ENCODE assay signal across 20 mouse cellular contexts in the genomic region with DNA sequence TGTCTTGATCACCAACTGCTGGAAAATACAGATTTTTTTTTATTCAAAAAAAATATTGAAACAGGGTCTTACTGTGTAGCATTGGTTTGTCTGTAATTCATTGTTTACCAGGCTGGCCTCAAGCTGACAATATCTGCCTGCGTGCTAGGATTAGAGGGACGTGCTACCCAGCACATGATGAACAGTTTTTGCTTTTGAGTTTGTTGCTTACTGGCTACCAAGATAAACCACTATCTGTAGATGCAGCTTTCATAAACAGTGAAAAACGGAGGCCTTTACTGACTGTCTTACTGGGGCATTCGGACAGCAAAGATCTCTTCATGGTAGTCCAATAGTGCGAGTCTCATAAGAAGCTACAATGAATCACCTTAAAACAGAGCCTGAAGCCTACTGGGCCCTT. TPM values are rescaled to one million over a fixed set of nuclear protein-coding genes. Genes with fewer than 3 reads are reported as not detected.
"Had no signal": no experiment of that assay in that cellular context is flagged by ENCODE, and none has a peak within 500 bp of the region (broad histone marks: within the 10 kb centered on the region; RNA-seq: fewer than 3 reads in every experiment).

No protein-coding gene starts in this region.

- H3K27ac ChIP-seq: limb, embryonic 10.5 days; midbrain, embryonic 15.5 days; neural tube, embryonic 12.5 days had no signal

- H3K4me1 ChIP-seq: neural tube, embryonic 12.5 days had no signal

- H3K4me3 ChIP-seq: limb, embryonic 10.5 days; midbrain, embryonic 15.5 days; neural tube, embryonic 12.5 days had no signal

- H3K9me3 ChIP-seq: limb, embryonic 10.5 days; midbrain, embryonic 15.5 days; neural tube, embryonic 12.5 days had no signal

- DNase-seq: kidney, adult 11 months; kidney, postnatal 10 days; lung, adult 2 months; lung, postnatal 36 days; retina, postnatal 1 day; right cerebral cortex, postnatal 4 days; spleen, adult 18-20 months; thymus, postnatal 4 days had no signal

- H3K36me3 ChIP-seq: limb, embryonic 10.5 days; midbrain, embryonic 15.5 days; neural tube, embryonic 12.5 days had no signal

- H3K4me2 ChIP-seq: midbrain, embryonic 11.5 days; midbrain, embryonic 15.5 days; neural tube, embryonic 12.5 days had no signal

- H3K9ac ChIP-seq: midbrain, embryonic 15.5 days; neural tube, embryonic 12.5 days had no signal

- ATAC-seq: lung, postnatal 0 days; midbrain, embryonic 15.5 days had no signal

- H3K27me3 ChIP-seq: midbrain, embryonic 15.5 days; neural tube, embryonic 12.5 days had no signal

RNA-seq across cellular contexts. Expression of gene Atp6ap1l, which starts 15.0 kb away (rescaled TPM):
- total RNA-seq: megakaryocyte, adult 5-6 weeks; monocyte, adult 5-6 weeks; neutrophil, adult 5-6 weeks had no signal
- polyA plus RNA-seq: intestine, embryonic 14.5 days; kidney, embryonic 14.5 days; large intestine, adult 2 months; lung, adult 2 months; lung, postnatal 0 days; stomach, embryonic 16.5 days had no signal
